ENCODE assay signal across 23 mouse cellular contexts in genomic region chrX:74176959-74177358, GRCm38 (mm10). TPM values are rescaled to one million over a fixed set of nuclear protein-coding genes. Genes with fewer than 3 reads are reported as not detected.
DNase-seq lines count a peak whose midpoint lies in the region; TF ChIP-seq lines count a peak whose summit lies in the region.
"Had no signal": no experiment of that assay in that cellular context is flagged by ENCODE, and none has a peak within 500 bp of the region (broad histone marks: within the 10 kb centered on the region; RNA-seq: fewer than 3 reads in every experiment).

Tktl1 (plus strand) TSS chrX:74177259.

- peak within 1 kb of the TSS; percentile 87 for H3K27ac ChIP-seq in testis, adult 2 months (ENCODE audit: control insufficient read depth, insufficient read depth, low read depth, low read length)
- H3K27ac ChIP-seq: embryonic facial prominence, embryonic 13.5 days; embryonic facial prominence, embryonic 15.5 days; forebrain, embryonic 10.5 days; forebrain, embryonic 12.5 days had no signal

- H3K4me3 ChIP-seq in testis, adult 2 months (ENCODE audit: control insufficient read depth, low read depth, low read length), result peak within 1 kb of the TSS; percentile 88
- H3K4me3 ChIP-seq: embryonic facial prominence, embryonic 13.5 days; embryonic facial prominence, embryonic 15.5 days; erythroblast, embryonic 14.5 days; forebrain, embryonic 10.5 days; forebrain, embryonic 12.5 days had no signal

- peak; percentile 1 for DNase-seq in 3134 (ENCODE audit: extremely low read depth, insufficient read length, low spot score)
- peak; percentile 44 for DNase-seq in R1 (ENCODE audit: low read depth, low spot score)
- peak; percentile 87 for DNase-seq in testis, postnatal 14 days (ENCODE audit: low spot score)
- no peak for DNase-seq in heart, adult 11 months
- DNase-seq in cerebellum, adult 9-11 months, result no peak
- no peak for DNase-seq in cerebellum, postnatal 10 days
- DNase-seq: adrenal gland, adult 8-10 months; adrenal gland, postnatal 14 days; adrenal gland, postnatal 36 days; cerebellum, adult 11-12 months; cerebellum, adult 2 months; cerebellum, adult 9-10 months; cerebellum, postnatal 25 days had no signal

- peak; percentile 67; the same call in 1 of the 2 replicates for TF ChIP-seq POLR2A in testis, adult 2 months (IDR thresholded peaks at IDR 0.05; ENCODE audit: control insufficient read depth, low read depth, low read length)

- no peaks in the 10 kb centered on the region for H3K27me3 ChIP-seq in testis, adult 2 months (ENCODE audit: control insufficient read depth, insufficient read depth, low read length)
- H3K27me3 ChIP-seq: embryonic facial prominence, embryonic 13.5 days; embryonic facial prominence, embryonic 15.5 days; forebrain, embryonic 12.5 days had no signal

- H3K36me3 ChIP-seq in testis, adult 2 months (ENCODE audit: control insufficient read depth, insufficient read depth, low read length), result no peaks in the 10 kb centered on the region
- H3K36me3 ChIP-seq: embryonic facial prominence, embryonic 13.5 days; embryonic facial prominence, embryonic 15.5 days; forebrain, embryonic 10.5 days; forebrain, embryonic 12.5 days; G1E had no signal

- TF ChIP-seq CTCF in testis, adult 2 months (IDR thresholded peaks at IDR 0.05; ENCODE audit: control insufficient read depth, insufficient read depth, insufficient replicate concordance, low read depth, low read length), result no peak

- H3K4me1 ChIP-seq in testis, adult 2 months (ENCODE audit: control insufficient read depth, insufficient read depth, low read length), result no peaks in the 10 kb centered on the region
- H3K4me1 ChIP-seq: embryonic facial prominence, embryonic 13.5 days; embryonic facial prominence, embryonic 15.5 days; forebrain, embryonic 10.5 days; forebrain, embryonic 12.5 days had no signal

RNA-seq across cellular contexts. Expression of gene Tktl1, which starts in this region (rescaled TPM):
- 5.6 and 6.8 TPM in 2 replicates for polyA plus RNA-seq in testis, adult 2 months (2012; rRNA removed)
- polyA plus RNA-seq: cerebellum, adult 2 months; embryonic facial prominence, embryonic 11.5 days; embryonic facial prominence, embryonic 13.5 days; embryonic facial prominence, embryonic 15.5 days; erythroblast, embryonic 14.5 days; forebrain, embryonic 10.5 days; forebrain, embryonic 14.5 days; forebrain, embryonic 16.5 days; G1E had no signal

Comparison
In these comparisons a context has a peak if more than half of its experiments do, and no peak if none do; other contexts are left out.
1. DNase-seq: peak in 3134 (single experiment), R1 (single experiment) and testis, postnatal 14 days (single experiment); none in heart, adult 11 months (single experiment), cerebellum, adult 9-11 months (single experiment) and cerebellum, postnatal 10 days (0 of 2).